Mouse (Mus musculus): ENCODE measurements around the gene Fam57b.

Fam57b gene

GRCm38 (mm10) chr7:126869780-126870519, 72.5 kb downstream of the Fam57b start:
- no peak for DNase-seq (ENCODE audit: low spot score in 2 of 2)

DNA sequence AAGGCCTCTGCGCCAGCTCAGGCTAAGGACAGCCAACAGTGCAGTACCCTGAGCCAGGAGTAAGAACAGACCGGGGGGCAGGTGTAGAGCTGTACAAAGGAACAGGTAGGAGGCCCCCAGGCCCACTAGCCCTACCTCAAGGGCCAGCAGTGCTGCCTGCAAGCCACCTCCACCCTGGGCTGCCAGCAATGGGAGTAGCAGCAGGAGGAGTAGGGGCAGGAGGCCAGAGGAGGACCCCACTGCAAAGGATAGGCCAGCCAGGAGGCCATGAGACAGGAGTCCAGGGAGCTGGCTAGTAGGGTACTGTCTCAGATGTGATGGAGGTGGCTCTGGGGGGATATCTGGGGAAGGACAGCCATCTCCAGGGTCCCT, 73.0 kb downstream of the Fam57b start:
- no peak for DNase-seq (ENCODE audit: low spot score in 2 of 2)

DNA sequence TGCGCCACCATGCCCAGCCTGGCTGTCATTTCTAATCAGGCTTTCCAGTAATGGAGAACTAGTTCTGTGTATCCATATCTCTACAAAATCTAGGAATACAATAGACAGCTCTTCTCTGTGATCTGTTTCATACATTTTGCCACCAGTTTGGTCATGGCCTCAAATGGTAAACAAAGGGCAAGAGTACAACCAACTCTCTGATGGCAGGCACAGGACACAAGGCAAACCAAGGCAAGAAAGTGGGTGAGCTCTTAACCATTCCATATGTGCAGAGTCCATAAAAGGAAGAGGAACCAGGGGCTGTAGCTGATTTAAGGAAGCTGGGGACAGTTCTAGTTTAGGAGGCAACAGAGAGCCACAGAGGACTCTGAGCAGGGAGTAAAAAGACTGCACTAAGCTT, 79.8 kb downstream of the Fam57b start:
- no peak for DNase-seq (ENCODE audit: low spot score in 2 of 2)
